Mouse (Mus musculus): Measurements from ENCODE around the gene Thada.
"Not testable (repeated sequence)": the region's sequence is repeated elsewhere in the genome, so short reads cannot be mapped to it uniquely, and the experiment has no call there.

Gene Thada

DNA sequence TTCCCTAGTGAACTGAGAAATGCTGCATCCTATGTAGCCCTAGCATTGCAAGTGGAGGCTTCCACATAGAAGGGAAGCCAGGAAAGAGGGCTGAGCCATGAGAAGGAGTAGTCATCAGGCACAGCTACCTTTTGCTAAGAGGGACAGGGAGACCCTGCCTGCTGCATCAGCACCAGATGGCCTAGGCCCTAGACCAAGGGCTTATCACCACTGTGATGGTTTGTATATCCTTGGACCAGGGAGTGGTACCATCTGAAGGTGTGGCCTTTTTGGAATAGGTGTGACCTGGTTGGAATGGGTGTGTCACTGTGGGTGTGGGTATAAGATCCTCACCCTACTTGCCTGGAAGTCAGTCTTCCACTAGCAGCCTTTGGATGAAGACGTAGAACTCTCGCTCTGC is 247.2 kb downstream of the Thada start:
- not testable (repeated sequence) for DNase-seq (ENCODE audit: low spot score)

DNA sequence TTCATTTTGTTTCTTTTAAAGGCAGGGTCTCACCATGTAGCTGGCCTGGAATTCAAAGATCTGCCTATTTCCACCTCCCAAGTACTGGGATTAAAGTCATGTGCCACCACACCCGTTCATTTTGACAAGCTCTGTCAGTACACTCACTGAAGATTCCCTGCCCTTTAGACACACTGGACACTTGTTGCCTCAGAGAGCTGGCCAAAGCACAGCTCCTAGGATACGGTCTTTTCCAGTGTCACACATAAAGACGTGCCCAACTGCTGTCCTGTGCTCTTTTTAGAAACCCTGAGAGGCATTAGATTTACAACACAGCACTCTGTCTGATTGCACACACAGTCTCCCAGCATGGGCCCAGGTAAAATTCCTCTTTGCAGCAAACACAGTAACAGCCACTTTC is 248.3 kb downstream of the Thada start:
- DNase-seq (ENCODE audit: low spot score) = no peak

DNA sequence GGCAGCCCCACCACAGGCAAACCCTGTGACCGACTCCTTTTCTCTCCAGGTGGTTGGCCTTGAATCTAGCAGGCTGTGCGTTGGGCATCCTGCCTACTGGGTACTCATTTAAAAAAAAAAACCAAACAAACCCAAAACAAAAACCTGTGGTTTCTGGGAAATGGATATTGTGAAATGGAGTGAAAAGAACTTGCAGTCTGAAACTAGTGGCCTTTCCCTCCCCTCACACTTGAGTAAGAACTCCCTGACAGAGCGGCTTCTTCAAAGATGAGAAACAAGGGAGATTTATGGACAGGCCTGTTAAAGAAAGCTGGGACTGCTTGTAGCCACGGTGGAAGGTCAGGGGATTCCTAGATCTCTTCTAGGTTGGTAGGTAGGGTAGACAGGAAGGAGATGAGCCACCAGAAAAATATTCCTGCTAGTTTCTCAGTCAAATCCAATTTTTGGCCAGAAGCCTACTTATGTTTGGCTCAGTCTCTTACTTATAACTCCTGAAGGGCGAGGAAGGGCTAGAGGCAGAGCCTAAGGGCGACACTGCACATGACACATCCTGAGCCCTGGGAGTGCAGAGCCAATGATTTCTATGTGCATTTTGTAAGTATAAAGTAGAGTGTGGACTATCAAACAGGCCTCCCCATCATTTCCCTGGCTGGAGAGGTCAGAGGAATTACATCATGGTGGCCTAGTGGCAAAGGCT is 250.6 kb downstream of the Thada start:
- no peak for DNase-seq (ENCODE audit: low spot score)

DNA sequence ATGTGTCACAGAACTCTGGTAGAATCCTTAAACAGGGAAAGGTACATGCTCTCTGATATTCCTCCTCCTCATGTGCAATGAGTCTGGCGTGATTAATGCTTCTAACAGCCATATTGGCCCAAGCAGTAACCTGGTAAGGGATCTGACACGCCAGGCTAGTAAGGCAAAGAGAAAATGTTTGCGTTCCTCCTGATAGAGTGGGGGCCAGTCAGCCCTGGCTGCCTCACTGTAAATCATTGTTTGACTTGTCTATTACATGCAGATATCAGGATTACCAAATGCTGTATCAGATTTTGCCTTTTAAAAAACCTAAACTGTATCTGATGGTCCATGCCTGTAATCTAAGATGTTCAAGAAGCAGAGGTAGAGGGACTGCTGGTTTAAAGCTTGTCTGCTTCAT is 252.5 kb downstream of the Thada start:
- no peak for DNase-seq (ENCODE audit: low spot score)

DNA sequence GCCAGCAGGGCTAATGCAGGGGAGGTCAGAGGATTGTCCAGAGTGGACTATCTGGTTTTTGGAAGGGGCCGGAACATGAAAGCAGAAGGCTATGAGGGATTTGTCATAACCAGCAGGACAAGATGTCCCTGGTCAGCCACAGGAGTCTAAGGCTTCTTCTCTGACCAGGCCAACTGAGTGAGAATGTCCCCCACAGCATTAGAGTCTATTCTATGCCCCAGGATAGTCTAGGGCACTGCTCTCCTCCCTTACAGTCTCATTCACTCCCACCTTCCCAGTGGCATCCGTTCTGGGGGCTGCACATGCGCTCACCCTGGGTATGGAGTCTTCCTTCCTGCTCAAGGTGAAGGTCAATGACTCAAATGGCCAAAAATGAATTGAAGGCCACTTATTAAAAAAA is 258.4 kb downstream of the Thada start:
- no peak for DNase-seq (ENCODE audit: low spot score)

DNA sequence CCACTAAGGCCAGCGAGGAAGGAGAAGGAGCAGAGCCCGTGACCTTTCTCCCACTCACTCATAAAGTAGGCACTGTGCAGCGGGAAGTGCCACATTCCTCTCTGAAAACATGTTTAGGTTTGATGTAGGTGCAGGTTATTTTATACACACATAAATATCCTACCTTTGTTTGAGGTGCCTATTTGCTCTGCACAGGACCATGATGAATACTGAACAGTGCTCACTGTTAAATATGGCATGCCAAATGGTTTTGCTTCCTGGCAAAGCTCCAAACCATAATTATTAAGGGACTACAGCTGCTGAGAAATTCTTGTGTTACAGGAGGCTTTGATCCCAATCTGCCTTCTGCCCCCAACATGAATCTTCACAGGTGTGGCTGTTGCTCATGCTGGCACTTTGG is 259.8 kb downstream of the Thada start:
- DNase-seq (ENCODE audit: low spot score) = no peak

DNA sequence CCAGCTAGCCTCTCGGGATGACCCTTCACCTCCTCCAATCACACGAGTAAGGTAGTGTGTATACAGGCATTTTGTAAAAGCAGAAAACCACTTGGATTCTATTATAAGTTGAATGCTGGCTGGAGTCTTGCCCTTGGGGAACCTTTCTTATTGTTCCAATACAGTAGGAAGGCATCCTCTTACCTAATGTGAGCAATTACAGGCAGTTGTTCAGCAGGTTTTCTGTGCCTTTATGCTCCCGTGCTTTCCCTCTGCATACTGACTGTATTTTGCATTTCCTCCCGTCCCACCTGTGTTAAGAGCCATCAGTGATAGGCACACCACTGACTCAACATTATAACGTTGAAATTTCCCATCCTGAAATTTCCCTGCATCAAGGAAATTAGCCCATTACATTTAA is 261.0 kb downstream of the Thada start:
- DNase-seq (ENCODE audit: low spot score) = no peak

DNA sequence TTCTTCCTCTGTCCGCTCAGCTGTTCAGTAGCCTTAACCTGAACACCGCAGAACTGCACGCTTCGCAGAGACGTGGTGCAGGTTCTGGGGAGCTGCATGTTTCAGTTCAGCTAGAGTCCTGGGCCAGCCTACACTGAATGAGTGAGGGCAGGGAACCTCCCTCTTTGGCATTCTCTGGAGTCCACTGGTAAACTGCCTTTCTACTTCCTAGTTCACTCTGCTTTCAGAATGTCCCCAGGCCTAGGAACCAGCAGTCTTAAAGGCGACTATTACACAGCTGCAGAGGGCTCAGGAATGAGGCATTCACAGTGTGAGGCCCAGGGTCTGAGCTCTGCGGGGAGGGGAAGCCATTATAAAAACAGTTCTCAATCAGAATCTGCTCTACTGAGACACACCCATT is 262.7 kb downstream of the Thada start:
- DNase-seq (ENCODE audit: low spot score) = no peak

DNA sequence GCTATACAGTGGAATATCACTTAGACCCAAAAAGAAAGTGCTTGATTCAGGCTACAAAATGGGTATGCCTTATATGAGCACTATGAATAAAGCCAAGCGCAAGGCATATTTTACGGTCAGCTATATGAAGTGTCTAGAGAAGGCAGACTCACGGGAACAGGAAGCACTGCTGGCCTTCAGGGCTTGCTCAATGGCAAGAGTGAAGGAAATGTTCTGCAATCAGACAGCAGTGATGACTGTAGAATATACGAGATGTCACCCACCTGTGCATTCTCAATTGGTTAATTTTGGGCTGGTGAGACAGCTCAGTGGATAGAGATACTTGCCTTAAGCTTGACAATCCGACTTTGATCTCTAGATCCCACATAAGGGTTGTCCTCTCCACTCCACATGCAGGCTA is 264.8 kb downstream of the Thada start:
- no peak for DNase-seq (ENCODE audit: low spot score)

DNA sequence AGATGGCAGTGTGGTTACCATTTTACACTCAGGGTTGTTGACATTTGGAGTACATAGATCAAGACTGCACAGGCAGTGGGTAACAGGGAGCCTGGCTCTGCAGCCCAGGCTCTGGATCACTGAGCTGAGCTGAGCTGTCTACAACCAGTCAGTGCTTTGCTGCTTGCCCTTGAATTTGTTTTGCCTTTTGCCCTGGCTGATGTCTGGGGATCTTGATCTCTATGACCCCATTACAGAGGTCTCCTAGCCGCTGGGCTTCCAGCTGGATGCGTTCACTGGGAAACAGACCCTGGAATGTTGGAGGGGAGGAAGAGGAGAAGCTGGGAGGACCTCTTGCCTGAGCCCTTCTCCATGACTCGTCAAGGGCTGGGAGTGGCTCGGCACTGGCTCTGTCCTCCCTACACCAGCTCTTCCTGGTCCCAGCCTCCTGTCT is 268.1 kb downstream of the Thada start:
- DNase-seq (ENCODE audit: low spot score) = no peak

DNA sequence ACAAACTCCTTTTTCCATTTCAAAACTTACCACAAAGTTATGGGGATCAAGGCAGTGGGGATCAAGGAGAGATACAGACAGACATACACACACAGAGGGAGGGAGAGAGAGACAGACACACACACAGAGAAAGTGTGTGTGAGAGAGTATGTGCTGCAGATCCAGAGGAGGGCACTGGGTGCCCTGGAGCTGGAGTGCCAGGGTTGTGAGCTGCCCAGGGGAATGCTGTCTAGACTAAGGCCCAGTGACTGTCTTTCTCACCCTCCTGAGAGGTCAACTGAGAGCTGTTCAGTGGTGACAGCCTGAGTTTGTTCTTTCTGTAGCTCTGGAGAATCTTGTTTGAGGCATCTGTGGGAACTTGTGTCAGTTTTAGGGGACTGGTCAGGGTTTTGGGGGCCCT is 269.7 kb downstream of the Thada start:
- no peak for DNase-seq (ENCODE audit: low spot score)

DNA sequence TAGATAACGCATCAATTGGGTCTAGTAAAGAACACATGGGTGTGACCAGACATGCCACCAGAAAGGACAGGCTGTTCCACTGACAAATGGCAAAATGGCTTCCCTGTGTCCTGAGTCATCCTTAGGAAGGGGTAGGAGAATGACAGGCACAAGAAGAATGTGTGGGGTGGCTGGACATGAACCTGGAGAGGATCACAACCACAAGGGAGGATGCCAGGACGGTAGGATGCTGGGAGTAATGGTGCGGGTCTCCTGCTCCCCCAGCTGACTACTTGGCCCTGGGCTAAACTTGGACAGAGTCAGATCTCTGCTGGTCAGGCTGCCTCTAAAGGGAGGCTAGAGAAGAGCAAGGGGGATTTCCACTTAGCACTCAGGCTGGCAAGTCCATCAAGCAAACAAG is 270.2 kb downstream of the Thada start:
- DNase-seq (ENCODE audit: low spot score) = no peak

DNA sequence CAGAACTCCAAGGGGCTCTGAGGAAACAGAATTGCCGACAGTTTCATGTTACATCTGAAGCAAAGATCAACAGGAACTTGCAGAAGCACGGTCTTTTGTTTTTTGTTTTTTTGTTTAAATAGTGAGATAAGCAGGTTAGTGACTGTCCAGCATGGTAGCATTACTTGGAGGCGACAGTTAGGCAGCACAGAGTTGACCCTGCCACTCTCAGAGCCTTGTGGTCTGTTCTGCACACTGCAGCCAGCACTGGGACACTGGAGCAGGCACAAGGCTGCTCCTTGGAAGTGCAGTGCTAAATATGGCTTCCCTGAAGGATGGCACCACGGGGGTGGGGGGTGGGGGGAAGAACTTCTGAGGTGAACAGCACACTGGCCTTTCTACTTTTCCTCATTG is 271.0 kb downstream of the Thada start:
- no peak for DNase-seq (ENCODE audit: low spot score)

DNA sequence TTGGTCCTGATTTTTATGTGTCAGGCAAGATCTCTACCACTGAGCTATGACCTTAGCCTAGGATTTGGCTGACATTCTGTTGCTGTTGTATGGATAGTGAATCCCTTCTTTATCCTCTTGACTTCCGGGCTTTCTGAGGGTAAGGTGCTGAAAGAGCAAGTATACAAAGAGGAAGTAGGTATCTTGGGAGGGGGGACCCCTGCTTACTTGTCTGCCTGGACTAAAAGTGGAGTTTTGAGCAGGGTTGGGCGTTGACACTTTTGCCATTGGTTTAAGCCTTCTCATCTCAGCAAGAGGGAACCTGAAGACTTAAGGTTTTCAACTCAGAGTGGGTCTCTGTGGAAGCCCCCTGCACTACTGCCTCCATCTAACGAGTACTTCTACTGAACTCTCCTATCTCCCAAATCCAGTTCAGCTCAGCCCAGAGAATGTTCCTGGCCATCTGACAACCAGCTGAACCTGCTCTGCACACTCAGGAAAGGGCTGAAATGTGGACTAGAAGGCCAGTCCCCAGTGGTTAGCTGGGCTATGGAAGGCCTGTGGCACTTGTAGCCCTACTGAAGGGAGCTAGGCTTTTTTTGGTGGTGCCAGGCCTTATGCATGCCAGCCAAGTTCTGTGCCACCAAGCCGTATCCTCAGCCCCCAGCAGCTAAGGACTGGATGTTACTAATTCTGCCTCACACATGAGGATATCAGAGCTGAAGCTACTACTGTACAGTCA is 271.6 kb downstream of the Thada start:
- DNase-seq (ENCODE audit: low spot score) = no peak

DNA sequence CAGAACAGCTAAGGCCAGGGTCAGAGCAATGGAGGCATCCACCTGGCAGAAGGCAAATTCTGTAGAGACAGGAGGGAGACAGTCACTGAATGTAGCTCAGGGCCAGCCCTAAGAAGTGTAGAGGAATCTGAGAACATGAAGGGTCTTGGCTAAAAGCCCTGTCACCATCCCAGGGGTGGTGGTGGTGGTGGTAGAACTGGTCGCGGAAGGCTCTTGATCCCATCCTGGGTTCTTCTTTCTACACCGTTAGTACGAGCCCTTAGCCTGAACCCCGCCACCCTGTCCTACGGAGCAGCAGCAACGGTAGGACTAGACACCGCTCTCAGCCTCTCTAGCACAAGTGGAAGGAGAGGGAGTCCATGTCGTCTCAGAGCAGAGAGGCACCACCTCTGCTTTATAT is 272.6 kb downstream of the Thada start:
- no peak for DNase-seq (ENCODE audit: low spot score)

DNA sequence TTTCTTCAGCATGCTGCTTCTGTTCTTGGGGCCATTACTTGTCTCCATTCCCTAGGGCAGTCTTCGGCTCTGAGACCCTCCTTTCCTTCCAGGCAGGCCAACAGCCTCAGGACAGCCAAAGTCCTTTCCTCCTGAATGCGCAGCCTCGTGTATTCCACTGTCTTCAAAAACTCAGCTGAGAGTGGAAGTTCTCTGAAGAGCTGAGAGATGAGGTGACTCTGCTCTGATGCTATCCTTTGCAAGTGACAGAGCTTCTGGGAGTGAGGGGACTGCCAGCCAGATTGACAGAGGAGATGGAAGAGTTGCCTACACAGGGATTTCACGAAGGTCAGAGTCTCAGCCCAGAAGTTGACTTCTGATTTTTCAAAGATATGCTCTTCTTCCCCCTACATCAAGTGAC is 274.1 kb downstream of the Thada start:
- no peak for DNase-seq (ENCODE audit: low spot score)

DNA sequence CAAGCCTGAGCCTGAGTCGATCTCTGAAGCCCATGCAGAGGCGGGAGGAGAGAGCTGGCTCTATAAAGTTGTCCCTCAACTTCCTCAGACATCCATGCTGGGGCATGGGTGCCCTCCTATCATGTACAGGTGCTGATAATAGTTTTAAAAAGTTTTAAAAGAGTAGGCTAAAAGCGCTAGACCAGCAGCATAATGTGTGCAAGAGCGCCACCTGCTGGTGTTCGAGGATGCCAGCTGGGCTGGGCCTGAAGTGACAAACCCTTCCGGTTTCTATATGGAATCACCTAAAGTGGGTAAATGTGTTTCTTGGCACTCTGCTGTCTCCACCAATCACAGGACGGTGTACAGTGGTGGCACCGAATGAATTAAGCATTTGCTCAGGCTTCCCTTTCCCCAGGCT is 275.1 kb downstream of the Thada start:
- peak; percentile 85 for DNase-seq (ENCODE audit: low spot score)

DNA sequence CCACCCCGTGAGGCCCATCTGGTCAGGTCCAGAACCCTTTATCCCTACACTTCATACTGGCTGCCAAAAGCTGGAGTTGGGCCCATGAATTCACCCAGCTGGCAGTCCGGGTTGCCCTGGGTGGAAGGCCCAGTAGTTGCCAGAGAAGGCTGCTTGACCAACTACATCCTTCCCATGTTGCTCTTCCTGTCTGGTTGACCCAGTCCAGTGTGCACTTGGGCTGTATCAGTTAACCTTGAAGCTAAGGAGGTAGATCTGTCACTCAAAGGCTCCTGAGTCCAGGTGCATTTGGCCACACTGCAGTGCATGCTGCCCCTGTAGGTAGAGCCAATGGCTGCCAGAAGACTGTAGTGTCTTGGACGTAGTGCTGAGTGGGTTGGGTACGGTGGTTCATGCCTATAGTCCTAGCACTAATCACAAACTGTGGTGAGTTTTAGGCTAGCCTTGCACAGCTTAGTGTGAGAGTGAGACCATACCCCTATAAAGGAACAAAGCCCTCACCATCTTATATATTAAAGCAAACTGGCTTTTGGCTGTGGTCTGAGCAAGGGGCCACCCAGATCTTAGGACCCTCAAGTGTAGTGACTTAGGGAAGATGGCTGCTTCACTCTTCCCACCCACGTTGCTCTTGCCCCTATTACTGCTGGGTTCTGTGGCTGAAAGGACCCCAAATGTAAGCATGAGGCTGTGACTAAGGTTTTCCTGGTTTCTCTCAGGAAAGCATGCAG is 276.7 kb downstream of the Thada start:
- DNase-seq (ENCODE audit: low spot score) = no peak

DNA sequence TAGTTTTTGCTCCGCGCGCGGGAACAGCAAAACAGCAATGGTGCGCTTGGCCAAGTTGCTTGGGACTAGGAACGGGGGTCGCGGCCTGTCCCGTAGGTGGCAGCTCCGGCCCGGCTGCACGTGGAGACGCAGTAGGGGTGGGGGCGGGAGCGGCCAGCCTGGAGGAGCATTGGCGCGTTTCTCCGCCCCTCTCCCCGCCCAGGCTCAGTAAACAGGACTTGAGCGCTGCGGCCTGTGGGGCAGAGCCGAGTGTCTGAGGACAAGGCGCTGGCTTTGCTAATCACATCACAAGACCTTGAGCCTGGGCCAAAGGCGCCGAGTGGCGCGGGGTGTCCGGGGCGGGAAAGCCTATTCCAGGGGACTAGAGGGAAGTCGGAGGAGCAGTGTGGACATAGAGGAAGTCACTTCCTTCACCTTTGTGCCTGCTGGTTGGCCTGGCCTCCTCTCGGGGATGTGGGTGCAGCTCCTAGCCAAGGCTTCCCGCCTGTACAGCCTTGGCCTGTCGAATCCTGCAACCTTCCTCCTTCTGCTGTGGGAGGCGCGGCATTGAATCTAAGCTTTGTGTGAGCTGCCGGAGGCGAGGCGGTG is 277.5 kb downstream of the Thada start:
- peak; percentile 74 for DNase-seq (ENCODE audit: low spot score)

DNA sequence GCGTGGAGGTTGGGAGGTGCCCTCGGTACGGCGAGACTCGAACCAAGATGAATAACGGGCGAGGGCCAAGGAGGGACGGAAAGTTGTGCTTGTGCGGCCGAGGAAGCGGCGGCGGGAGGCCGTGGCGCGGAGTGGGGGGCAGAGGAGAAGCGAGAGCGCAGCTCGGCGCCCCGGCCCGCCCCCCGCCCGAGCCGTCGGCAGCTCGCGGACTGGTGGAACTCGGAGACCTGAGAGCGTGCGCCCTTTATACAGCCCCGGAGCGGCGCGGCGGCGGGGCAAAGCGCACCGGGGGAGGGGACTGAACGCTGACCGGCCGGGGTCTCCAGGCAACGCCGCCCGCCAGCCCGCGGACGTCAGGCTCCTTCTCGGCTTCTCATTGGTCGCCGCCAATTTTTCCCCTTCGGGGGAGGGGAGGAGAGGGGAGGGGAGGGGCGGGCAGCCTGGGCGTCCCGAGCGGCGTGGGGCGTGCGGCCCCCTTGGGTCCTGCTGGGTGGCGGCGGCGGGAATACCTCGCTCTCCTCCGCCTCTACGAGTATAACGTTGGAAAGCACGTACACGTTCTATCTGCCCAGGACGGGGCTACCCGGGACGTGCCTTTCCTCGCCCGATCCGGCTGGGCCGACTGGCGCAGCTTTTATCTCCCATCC is 278.2 kb downstream of the Thada start, which contains the start of gene Zfp36l2:
Gene Zfp36l2 (minus strand): TSS at position 221 of the 647 bp plus-strand sequence.
- peak; percentile 90 for DNase-seq (ENCODE audit: low spot score)

DNA sequence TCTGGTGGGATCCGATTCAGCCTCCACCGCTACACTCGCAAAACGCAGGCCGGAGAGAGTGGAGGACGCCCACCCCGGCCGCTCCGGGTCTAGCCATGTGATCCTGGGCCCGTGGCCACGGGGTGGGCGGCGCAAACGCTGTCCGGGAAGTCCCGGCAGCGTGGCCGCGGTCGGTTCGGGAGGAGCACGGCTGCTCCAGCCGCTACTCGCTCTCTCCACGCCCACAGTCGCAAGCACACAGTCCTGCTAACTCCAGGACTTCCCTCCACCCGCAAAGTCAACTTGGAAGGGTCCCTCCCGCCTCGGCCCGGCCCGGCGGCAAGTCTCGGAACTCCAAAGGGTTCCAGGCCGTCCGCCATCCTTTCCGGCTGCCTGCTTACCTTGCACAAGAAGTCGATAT is 278.7 kb downstream of the Thada start:
- DNase-seq (ENCODE audit: low spot score) = not testable (repeated sequence)

Data from T-cell, adult 2 months (primary cell).